Mouse (Mus musculus) spleen, postnatal 4 days (tissue): ENCODE measurements around the gene Tdrd9.

Experiments
- DNase-seq, 2 experiments: peaks; one replicate each; pipeline ENCODE4 v3.0.0; 2022; ENCODE audit warnings: low spot score in 2 of 2

Gene Tdrd9

DNA sequence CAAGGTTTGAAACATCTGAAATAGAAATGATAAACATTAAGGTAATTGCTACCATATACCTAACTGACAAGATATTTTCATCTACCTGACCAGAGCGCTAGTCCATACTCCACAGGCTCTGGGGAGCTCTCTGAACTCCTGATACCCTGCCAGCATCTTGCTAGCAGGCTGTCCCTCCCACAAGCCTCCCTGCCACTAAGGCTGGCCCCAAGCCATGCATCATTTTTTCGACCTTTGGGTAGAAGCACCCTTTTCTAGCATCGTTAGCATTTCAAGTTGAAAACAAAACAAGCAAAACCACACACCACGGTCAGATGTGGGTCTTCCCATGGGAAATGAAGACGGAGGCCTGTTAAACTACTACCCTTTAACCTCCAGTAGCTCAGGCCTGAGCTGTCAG, 8.0 kb upstream of the Tdrd9 start:
- no peak for DNase-seq

GRCm38 (mm10) chr12:111966683-111967173, 4.6 kb upstream of the Tdrd9 start, which contains the start of gene Atp5mpl:
TSS of gene Atp5mpl (minus strand) at chr12:111966977.
- peak; percentile 97 to 100 for DNase-seq

GRCm38 (mm10) chr12:111970085-111970484, 1.3 kb upstream of the Tdrd9 start:
- no peak for DNase-seq

DNA sequence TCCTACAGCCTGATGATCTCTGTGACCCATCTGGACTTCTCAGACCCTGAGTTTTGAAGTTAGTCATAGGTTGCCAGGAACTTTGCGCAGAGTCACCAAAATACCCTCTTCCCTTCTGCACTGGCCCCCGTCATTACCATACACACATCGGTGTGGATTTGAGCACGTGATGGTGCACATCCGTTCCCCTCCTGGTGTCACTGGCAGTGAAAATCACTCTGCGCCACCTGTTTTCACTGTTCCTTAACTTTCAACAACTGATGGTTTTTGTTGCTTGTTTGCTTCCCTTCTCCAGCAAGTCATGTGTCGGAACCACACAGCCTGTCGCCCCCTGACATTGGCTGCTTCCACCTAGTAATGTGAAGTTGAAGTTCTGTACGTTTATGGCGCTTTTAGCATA, 1.1 kb downstream of the Tdrd9 start:
- no peak for DNase-seq

DNA sequence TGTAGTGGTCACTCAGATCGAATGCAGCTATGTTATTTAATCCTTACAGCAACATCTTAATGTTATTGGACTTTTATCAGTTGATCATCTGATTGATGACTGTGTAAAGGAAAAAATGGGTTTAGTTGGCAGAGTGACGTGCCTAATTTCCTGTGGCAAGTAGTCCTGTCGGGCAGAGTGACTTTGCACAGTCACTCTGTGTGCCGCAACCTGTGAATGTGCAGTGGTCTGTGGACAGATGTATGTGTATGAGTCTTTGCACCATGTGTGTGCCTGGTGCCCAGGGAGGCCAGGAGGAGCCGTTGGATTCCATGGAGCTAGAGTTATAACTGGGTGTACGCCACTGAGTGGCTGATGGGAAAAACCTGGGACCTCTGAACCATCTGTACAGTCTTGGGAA, 3.2 kb downstream of the Tdrd9 start:
- no peak for DNase-seq

- no peak for DNase-seq
These were observed 5.8 kb downstream of the Tdrd9 start for GRCm38 (mm10) chr12:111977138-111977537.

DNA sequence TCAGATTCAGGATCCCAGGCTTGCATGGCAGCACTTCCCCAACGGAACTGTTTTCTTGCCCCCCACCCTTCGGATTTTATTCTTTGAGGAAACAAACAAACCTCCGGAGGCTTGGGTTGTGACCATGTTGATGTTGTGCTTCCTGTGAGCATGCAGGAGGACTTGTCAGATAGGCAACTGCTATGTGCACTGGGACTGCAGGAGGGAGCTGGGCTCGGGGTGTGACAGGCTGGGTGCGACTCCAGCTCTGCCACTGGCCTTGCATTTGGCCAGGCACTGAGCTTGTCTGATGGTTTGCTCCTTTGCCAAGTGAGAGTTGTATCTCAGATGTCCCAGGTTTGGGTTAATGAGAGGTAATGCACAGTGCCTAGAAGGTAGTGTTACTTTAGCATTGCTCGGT, 6.9 kb downstream of the Tdrd9 start:
- no peak for DNase-seq

DNA sequence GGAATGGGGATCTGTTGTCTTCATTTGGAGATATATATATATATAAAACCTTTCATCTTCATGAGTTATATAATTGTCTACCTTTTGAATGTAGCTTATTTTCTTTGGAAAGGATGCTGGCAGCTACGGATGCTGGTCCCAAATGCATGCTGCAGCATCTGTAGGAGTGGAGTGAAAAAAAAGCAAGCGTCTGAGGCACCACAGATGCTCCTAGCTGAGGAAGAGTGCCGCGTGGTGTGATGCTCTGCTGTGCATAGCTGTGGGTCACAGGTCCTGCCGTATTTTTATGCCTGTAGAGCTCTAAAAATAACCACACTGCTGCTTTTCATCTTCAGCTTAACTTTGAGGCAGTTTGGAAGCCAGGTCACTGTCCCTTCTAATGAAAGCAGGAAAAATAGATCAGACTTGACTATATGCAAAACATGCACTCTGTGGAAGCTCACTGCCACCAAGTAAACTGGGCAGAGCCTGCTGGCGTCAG, 9.6 kb downstream of the Tdrd9 start, which contains the start of gene Rd3l:
Gene Rd3l, minus strand, starts transcription at position 431 of the 481 bp plus-strand sequence.
- no peak for DNase-seq

DNA sequence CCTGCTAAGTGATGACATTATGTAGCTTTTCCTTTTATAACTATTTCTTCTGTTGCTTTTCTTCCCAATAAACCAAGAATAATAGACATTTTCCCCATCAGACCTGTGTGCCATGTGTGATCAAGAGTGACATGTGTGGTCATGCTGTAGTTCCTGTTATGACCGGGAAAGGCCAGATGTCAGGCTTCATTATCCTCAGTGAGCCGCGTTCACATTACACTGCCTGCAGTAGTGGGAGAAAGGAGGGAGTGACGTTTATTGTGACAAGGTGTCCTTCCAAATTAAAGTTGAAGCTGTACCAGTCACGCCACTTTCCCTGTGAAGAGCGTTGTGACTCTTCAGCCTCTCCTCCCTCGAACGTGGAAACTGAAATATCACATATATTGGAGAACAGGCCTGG, 10.5 kb downstream of the Tdrd9 start:
- no peak for DNase-seq

DNA sequence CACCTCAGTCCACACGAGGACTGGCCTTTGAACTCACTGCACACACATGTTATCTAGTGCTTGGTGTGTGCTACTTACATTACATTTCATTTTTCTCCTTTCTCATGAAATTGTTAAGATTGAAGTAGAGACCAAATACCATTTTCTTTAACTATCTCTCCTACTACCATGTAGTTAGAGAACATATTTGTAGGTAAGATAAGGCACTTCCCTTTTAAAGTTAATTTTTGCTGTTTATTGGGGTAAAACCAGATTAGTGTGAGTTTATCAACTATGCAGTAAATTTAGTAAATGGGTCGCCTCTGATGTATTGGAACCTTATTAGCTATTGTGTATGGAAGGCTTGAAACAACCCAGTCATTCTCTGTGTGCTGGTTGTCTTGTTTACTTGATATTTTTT, 11.8 kb downstream of the Tdrd9 start:
- DNase-seq, result no peak

GRCm38 (mm10) chr12:111986756-111987155, 15.4 kb downstream of the Tdrd9 start:
- no peak for DNase-seq

DNA sequence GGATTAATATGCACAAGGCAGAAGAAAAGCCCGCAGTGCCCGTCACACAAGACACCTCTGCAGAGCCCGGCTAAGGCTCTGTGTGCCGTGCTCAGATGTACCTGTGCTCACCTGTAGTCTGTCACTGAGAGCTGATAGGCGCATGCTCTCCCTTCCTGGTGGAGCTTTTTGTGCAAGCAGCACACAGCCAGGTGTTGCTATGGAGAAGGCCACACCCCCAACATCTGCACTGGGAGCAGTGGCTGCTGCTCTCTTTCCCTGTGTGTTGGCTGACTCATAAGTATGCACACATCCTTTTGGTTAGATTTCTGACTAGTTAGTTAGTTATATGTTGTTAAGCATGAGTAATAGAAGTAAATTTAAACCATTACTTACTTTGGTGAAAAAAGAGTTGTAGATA, 21.3 kb downstream of the Tdrd9 start:
- no peak for DNase-seq

DNA sequence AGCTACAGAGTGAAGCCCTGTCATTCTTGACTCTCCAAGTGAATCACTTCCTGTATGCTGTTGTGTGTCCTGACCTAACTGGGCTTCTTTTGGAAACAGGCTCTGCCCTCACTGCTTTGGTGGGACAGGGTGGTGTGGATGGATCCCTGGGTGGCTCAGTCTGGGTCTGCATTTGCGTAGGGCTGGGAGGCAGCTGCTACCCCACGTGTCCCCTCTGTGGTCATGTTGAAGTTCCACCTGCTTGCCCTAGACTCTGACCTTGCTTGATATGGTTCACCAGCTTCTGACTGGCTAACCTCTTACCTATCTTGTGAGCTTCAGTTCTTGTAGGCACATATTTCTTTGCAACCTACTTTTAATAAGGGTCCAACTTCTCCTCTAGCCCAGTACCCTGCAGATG, 23.8 kb downstream of the Tdrd9 start:
- no peak for DNase-seq

GRCm38 (mm10) chr12:111999735-112000134, 28.4 kb downstream of the Tdrd9 start:
- DNase-seq, result no peak

DNA sequence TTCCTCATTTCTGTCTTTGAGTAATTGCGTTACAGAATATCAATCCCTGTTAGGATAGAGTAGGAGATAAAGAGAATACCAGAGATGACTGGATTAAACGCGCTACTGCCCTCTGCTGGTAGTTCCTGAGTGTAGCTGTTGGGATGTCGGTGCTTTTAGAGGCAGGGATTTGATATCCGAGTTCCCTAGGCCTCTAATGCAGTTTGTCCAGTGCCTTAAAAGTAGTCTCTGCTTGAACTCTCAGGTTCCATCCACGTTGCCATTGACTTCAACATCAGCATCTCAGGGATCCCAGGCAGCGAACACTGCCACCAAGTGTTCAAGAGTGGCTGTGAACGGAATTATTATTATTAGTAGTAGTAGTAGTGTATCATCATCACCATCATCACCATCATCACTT, 29.9 kb downstream of the Tdrd9 start:
- DNase-seq, result peak; percentile 35 to 78

DNA sequence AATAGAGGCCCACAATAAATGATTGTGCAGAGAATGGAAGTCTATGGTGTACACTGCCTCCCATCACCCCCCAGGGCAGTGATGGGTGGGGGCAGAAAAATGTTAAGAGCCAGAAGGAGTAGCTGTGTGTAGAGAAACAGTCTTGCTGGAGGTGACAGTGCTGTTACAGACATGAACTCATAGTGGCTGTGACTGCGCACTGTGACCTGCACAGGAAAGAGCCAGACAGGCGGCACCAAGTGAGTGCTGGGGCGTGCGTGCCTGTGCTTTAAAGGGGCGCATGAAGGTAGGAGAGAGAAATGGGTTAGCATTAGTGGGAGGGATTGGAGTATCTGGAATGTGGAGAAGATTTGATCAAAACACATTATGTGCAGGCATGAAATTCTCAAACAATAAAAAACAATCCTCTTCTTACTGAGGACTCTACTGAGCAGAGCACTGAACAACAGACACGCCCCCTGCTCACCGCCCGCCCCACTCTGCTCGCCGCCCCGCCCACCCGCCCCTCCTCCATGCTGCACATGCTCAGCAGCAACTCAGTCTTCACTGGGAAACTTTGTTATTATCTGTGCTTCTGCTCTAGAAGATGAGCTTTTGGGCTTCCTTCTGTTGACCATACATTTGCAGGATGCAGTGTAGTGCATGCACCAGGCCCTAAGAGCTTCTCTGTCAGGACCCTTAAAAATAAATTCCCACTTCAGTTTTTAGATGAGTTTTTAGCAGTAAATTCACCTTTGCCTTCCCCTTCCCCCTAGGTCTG, 41.3 kb downstream of the Tdrd9 start:
- DNase-seq, result no peak

DNA sequence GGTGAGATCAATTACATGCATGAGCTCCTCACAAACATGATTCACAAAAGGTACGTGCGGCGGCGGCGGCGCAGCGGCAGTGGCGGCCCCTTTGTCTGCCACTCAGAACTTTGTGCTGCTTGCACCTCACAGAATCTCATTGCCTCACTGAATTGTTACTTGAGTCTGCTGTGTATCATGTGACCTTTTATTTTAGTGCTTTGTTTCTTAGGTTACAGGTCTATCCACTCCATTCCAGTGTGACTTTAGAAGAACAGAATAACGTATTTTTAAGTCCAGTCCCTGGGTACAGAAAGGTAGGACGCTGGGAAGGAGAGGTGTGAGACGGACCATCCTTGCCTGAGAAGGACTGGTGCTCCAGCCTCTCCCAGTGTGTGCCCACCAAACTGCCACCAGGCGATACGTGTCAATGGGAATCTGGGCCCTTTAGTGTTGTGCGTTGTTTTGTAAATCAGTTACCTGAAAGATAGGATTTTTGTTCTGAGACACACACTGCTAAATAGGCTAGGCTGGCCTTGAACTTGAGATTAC, 42.0 kb downstream of the Tdrd9 start:
- DNase-seq, result no peak

- DNase-seq, result no peak
These were observed 45.0 kb downstream of the Tdrd9 start for GRCm38 (mm10) chr12:112016346-112016745.

DNA sequence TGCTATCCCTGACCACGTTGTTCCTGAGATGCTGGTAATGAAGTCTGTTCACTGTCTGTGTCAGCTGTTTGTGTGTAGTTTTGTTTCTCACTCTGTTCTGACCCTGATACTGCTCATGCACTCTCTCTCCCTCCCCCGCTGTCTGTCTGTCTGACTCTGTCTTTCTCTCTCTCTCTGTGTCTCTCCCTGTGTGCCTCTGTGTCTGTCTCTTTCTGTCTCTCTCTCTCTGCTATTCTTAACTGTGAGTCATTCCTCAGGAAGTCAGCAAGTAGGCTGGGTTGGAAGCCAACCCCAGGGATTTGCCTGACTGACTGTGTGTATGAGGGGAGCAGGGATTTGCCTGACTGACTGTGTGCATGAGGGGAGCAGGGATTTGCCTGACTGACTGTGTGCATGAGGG, 51.9 kb downstream of the Tdrd9 start:
- no peak for DNase-seq

GRCm38 (mm10) chr12:112024581-112025310, 53.4 kb downstream of the Tdrd9 start:
- no peak for DNase-seq

- DNase-seq, result no peak
These were observed 54.1 kb downstream of the Tdrd9 start for GRCm38 (mm10) chr12:112025457-112025856.

DNA sequence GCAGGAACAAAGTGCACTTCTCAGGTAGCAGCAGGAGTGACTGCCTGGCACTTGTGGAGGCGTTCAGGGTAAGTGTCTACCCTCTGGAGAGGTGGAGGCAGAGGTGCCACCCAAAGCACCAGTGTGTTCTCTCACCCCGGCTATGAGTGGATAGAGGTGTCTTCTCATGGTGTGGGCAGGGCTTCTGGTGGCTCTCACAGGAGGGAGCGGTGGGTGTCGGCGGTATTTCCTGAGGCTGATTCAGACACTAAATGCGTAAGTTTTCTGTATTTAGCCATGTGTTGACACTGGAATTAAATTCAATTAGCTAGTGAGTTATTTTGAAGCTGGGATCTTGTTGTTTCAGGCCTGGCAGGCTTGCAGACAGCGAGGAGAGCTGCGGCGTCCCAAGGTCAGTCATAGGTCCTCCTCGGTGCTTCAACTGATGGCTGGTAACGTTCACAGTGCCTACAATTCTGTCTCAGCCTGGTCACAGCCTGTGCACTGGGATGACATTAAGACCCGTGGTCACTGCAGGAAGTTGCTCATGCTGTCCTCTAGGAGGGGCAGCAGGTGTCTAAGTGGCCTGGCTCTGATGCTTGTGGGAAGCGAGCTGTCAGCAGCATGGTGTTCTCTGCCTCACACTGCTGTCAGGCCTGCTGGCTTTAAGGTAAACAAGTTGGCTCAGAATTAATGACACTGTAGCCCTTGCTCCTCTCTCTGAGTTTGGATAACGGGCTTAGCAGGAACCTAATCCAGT, 54.7 kb downstream of the Tdrd9 start:
- no peak for DNase-seq
